Mouse (Mus musculus) forelimb bud, embryonic 11.5 days (tissue): ENCODE results near the gene Snrnp25.

Experiments
- DNase-seq: peaks from one replicate; pipeline ENCODE4 v3.0.0-alpha.2; 2012; ENCODE audit warnings: low read depth, low spot score

Snrnp25 gene

DNA sequence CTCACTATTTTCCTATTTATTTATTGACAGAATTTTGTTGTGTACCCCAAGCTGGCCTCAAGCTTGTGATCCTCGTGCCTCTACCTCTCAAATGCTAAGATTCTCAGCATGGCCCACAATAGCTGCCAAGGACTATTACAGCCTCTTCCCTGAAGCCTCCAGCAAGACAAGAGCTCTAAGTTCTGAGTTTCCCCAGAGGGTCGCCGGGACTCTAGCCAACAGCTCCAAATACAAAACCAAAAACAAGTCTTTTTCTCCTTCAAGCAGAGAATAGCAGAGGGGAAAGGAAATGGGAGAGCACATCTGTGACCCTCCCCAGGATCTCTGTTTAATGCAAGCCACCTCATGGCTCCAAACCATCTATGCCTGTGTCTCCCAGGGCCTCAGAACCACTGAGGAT, 38.8 kb downstream of the Snrnp25 start:
- no peak for DNase-seq

GRCm38 (mm10) chr11:32244617-32245016, 39.4 kb downstream of the Snrnp25 start:
- DNase-seq, result no peak

DNA sequence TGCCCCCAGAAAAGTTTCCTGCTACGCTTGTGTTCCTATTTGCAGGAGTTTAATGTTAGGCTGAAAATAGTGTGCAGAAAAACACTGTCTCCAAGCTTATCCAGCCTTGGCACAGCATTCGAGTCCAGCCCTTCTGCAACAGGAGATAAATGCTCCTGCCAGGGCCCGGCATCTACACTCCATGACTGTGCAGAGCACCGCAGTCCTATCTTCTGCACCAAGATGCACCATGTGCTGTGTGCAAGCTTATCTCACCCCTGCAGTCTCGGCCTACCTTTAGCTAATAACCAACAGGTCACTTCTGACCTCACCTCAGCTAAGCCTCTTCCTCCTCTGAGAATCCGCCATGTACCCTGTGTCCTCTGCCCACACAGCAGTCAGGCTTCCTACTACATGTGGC, 40.4 kb downstream of the Snrnp25 start:
- DNase-seq, result no peak

GRCm38 (mm10) chr11:32247068-32247467, 41.9 kb downstream of the Snrnp25 start:
- no peak for DNase-seq

GRCm38 (mm10) chr11:32248350-32248749, 43.1 kb downstream of the Snrnp25 start:
- DNase-seq, result no peak

- DNase-seq, result no peak
Observed at GRCm38 (mm10) chr11:32250880-32251763, 45.9 kb downstream of the Snrnp25 start.

DNA sequence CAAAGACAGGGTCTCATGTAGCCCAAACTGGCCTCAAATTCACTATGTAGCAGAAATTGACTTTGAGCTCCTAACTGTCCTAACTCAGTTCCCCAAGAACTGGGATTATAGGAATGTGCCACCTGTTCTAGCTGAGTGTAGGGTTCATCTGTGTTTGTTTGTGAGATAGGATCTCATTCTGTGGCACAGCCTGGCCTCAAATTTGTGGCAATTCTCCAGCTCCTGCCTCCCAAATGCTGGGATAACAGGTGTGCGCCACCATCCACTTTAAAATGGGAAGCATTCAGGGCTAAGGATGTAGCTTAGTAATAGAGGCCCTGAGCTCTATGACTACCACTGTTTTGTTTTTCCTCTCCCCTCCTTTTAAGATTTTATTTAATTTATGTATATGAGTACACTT, 47.9 kb downstream of the Snrnp25 start:
- no peak for DNase-seq

- DNase-seq, result no peak
Observed at GRCm38 (mm10) chr11:32256146-32256545, 50.9 kb downstream of the Snrnp25 start.

DNA sequence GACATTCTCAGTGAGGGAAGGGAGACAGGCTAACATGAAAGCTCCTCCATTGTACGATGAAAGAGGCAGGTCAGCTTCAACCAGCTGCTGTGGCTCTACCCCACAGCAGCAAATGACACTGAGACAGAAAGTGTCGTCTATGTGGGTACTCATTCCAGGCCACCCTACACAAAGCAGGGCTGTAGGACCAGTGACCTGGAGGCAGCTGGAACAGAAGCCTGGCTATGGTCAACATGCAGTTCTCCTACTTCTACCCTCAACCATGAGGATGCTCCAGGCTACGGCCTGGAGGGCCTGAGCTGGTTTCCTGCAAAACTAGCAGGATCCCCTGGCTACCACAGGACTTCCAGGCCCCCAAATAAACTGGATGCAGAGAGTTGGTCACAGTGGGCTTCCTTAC, 51.4 kb downstream of the Snrnp25 start:
- DNase-seq, result no peak
